Mouse (Mus musculus) CH12.LX (cell line): ENCODE data around the gene Glis3. TPM values are rescaled to one million over a fixed set of nuclear protein-coding genes. Genes with fewer than 3 reads are reported as not detected.

Source experiments
- DNase-seq: peaks from one replicate; pipeline ENCODE4 v3.0.0-alpha.2; 2013; ENCODE audit errors: extremely low read depth
- H3K27ac ChIP-seq: 2 replicates; pipeline ENCODE4 v1.5.1; 2012; ENCODE audit warnings: low read depth, mild to moderate bottlenecking, control low read depth, moderate library complexity; ENCODE audit not compliant: insufficient read depth
- H3K27me3 ChIP-seq: replicated peaks from 2 replicates; pipeline ENCODE3; 2012; ENCODE audit warnings: inconsistent platforms
- H3K36me3 ChIP-seq, 2 experiments: replicated peaks in 1 of 2; 2 replicates each; pipeline versions ENCODE3 to v1.6.1; 2012; ENCODE audit warnings: inconsistent platforms in 1 of 2, low read length in 1 of 2, mild to moderate bottlenecking in 1 of 2, mixed read lengths in 1 of 2, moderate library complexity in 1 of 2; ENCODE audit not compliant: control insufficient read depth in 1 of 2, insufficient read depth in 1 of 2
- H3K4me1 ChIP-seq, 2 experiments: 2 replicates each; pipeline ENCODE4 v1.6.1; 2012; ENCODE audit warnings: inconsistent platforms in 1 of 2, moderate library complexity in 1 of 2; ENCODE audit not compliant: insufficient read depth in 2 of 2, control insufficient read depth in 1 of 2
- H3K4me2 ChIP-seq: 2 replicates; pipeline ENCODE4 v1.6.1; 2012; ENCODE audit warnings: low read depth, mild to moderate bottlenecking, control low read depth; ENCODE audit not compliant: poor library complexity, insufficient read depth, severe bottlenecking
- H3K4me3 ChIP-seq, 3 experiments: fragments of 150-350 bp in 1 of 3; sonication (generic) in 1 of 3; replicated peaks in 1 of 3; 2 replicates each; pipeline versions ENCODE3 to v1.5.1; 2011 to 2012; ENCODE audit warnings: low read depth in 2 of 3, low read length in 2 of 3, mild to moderate bottlenecking in 2 of 3, moderate library complexity in 2 of 3, control low read depth in 1 of 3, improper control_type of control experiment in 1 of 3, inconsistent platforms in 1 of 3, mixed read lengths in 1 of 3; ENCODE audit not compliant: poor library complexity in 1 of 3
- H3K79me2 ChIP-seq: replicated peaks from 2 replicates; pipeline ENCODE4 v1.6.1; 2012; ENCODE audit warnings: mild to moderate bottlenecking, moderate library complexity; ENCODE audit not compliant: control insufficient read depth, poor library complexity, insufficient read depth, severe bottlenecking; ENCODE audit errors: extremely low read depth
- H3K9ac ChIP-seq: 2 replicates; pipeline ENCODE4 v1.6.1; 2012; ENCODE audit warnings: low read depth, mild to moderate bottlenecking, control low read depth, moderate library complexity; ENCODE audit not compliant: insufficient read depth
- H3K9me3 ChIP-seq: replicated peaks from 2 replicates; pipeline ENCODE3; 2012; ENCODE audit warnings: low read length, inconsistent platforms, mixed read lengths
- BHLHE40 ChIP-seq: IDR thresholded peaks from 2 replicates; pipeline ENCODE4 v1.6.1; 2011; ENCODE audit warnings: mild to moderate bottlenecking, low read depth, low read length, improper control_type of control experiment
- CTCF ChIP-seq, 2 experiments: IDR thresholded peaks in 1 of 2; conservative IDR thresholded peaks in 1 of 2; 2 replicates each; pipeline ENCODE4 v1.5.1; 2011 to 2012; ENCODE audit warnings: low read depth in 2 of 2, low read length in 2 of 2, improper control_type of control experiment in 1 of 2, inconsistent platforms in 1 of 2, mild to moderate bottlenecking in 1 of 2, moderate library complexity in 1 of 2
- E2F4 ChIP-seq: IDR thresholded peaks from 2 replicates; pipeline ENCODE4 v1.6.1; 2011; ENCODE audit warnings: low read depth, low read length, improper control_type of control experiment; ENCODE audit not compliant: insufficient replicate concordance
- ELF1 ChIP-seq: IDR thresholded peaks from 2 replicates; pipeline ENCODE4 v1.6.1; 2014; ENCODE audit warnings: low read depth, mild to moderate bottlenecking, inconsistent platforms, low read length, improper control_type of control experiment
- EP300 ChIP-seq: IDR thresholded peaks from 2 replicates; pipeline ENCODE4 v1.6.1; 2011; ENCODE audit warnings: low read length, improper control_type of control experiment
- GABPA ChIP-seq: IDR thresholded peaks from 2 replicates; pipeline ENCODE4 v1.6.1; 2012; ENCODE audit warnings: low read depth, low read length, improper control_type of control experiment, inconsistent platforms; ENCODE audit not compliant: insufficient replicate concordance
- IRF4 ChIP-seq: IDR thresholded peaks from 2 replicates; pipeline ENCODE4 v1.6.1; 2014; ENCODE audit warnings: low read depth, mild to moderate bottlenecking, inconsistent platforms, low read length, improper control_type of control experiment
- JUN ChIP-seq: IDR thresholded peaks from 2 replicates; pipeline ENCODE4 v1.6.1; 2011; ENCODE audit warnings: low read depth, mild to moderate bottlenecking, low read length, improper control_type of control experiment, moderate library complexity; ENCODE audit not compliant: insufficient read depth
- KAT2A ChIP-seq: IDR thresholded peaks from 2 replicates; pipeline ENCODE4 v1.6.1; 2012; ENCODE audit warnings: low read length, improper control_type of control experiment, inconsistent platforms; ENCODE audit not compliant: insufficient replicate concordance
- MAFK ChIP-seq: IDR thresholded peaks from 2 replicates; pipeline ENCODE4 v1.6.1; 2011; ENCODE audit warnings: low read length, improper control_type of control experiment; ENCODE audit not compliant: insufficient replicate concordance
- MAX ChIP-seq: IDR thresholded peaks from 2 replicates; pipeline ENCODE4 v1.6.1; 2011; ENCODE audit warnings: low read length, improper control_type of control experiment
- MAZ ChIP-seq: IDR thresholded peaks from 2 replicates; pipeline ENCODE4 v1.6.1; 2012; ENCODE audit warnings: low read depth, mild to moderate bottlenecking, inconsistent platforms, low read length, improper control_type of control experiment, moderate library complexity
- MXI1 ChIP-seq: IDR thresholded peaks from 2 replicates; pipeline ENCODE4 v1.6.1; 2011; ENCODE audit warnings: mild to moderate bottlenecking, low read depth, low read length, improper control_type of control experiment
- NELFE ChIP-seq: IDR thresholded peaks from 2 replicates; pipeline ENCODE4 v1.6.1; 2011; ENCODE audit warnings: low read depth, low read length, improper control_type of control experiment
- NRF1 ChIP-seq: IDR thresholded peaks from 2 replicates; pipeline ENCODE4 v1.6.1; 2014; ENCODE audit warnings: low read depth, mild to moderate bottlenecking, inconsistent platforms, low read length, improper control_type of control experiment, moderate library complexity
- POLR2AphosphoS2 ChIP-seq: IDR thresholded peaks from 2 replicates; pipeline ENCODE4 v1.6.1; 2011; ENCODE audit warnings: low read depth, low read length, improper control_type of control experiment
- RAD21 ChIP-seq: IDR thresholded peaks from 2 replicates; pipeline ENCODE4 v1.6.1; 2011; ENCODE audit warnings: low read depth, mild to moderate bottlenecking, low read length, improper control_type of control experiment, moderate library complexity
- SMC3 ChIP-seq: IDR thresholded peaks from 2 replicates; pipeline ENCODE4 v1.6.1; 2011; ENCODE audit warnings: low read depth, low read length, improper control_type of control experiment
- TBP ChIP-seq: conservative IDR thresholded peaks from 2 replicates; pipeline ENCODE4 v1.6.1; 2011; ENCODE audit warnings: low read depth, low read length, improper control_type of control experiment
- UBTF ChIP-seq: IDR thresholded peaks from 2 replicates; pipeline ENCODE4 v1.6.1; 2012; ENCODE audit warnings: low read depth, mild to moderate bottlenecking, inconsistent platforms, low read length, improper control_type of control experiment, moderate library complexity
- USF2 ChIP-seq: conservative IDR thresholded peaks from 2 replicates; pipeline ENCODE4 v1.6.1; 2011; ENCODE audit warnings: low read depth, low read length, improper control_type of control experiment
- ZC3H11A ChIP-seq: IDR thresholded peaks from 2 replicates; pipeline ENCODE4 v1.6.1; 2012; ENCODE audit warnings: low read depth, mild to moderate bottlenecking, inconsistent platforms, low read length, improper control_type of control experiment
- ZKSCAN1 ChIP-seq: IDR thresholded peaks from 2 replicates; pipeline ENCODE4 v1.6.1; 2012; ENCODE audit warnings: low read depth, inconsistent platforms, low read length, improper control_type of control experiment, borderline replicate concordance
- ZMIZ1 ChIP-seq: IDR thresholded peaks from 2 replicates; pipeline ENCODE4 v1.6.1; 2012; ENCODE audit warnings: low read depth, mild to moderate bottlenecking, inconsistent platforms, low read length, improper control_type of control experiment
- dilution Hi-C: fragments of 300-500 bp; cut with MboI; formaldehyde crosslinking; loops from 2 replicates; pipeline ENCODE4 v1.14.3; 2020; ENCODE audit warnings: low sequenced_read_pairs; ENCODE audit not compliant: extremely low pct_unique_long_range_greater_than_20kb, extremely low pct_ligation_motif_present
- in situ Hi-C: fragments of 300-500 bp; cut with MboI; formaldehyde crosslinking; loops from 3 replicates; pipeline ENCODE4 v1.14.3; 2019; ENCODE audit warnings: low sequenced_read_pairs, low pct_ligation_motif_present, low pct_unique_long_range_greater_than_20kb, mixed read lengths
- polyA plus RNA-seq: library from polyadenylated mRNA; unstranded; fragments of >175 nt; gene quantifications from 2 replicates; pipeline ENCODE4 v1.2.1, GENCODE M21; 2012; ENCODE audit warnings: low read depth; ENCODE audit not compliant: insufficient read length
- total RNA-seq, 2 experiments: library from RNA; depleted of rRNA; stranded (reverse); fragments of 300-350 nt in 1 of 2; fragments of >200 nt in 1 of 2; gene quantifications; 2 replicates each; pipeline ENCODE4 v1.2.3; 2012 to 2014

Glis3 gene
- total and polyA plus RNA-seq, 3 experiments: not detected

DNA sequence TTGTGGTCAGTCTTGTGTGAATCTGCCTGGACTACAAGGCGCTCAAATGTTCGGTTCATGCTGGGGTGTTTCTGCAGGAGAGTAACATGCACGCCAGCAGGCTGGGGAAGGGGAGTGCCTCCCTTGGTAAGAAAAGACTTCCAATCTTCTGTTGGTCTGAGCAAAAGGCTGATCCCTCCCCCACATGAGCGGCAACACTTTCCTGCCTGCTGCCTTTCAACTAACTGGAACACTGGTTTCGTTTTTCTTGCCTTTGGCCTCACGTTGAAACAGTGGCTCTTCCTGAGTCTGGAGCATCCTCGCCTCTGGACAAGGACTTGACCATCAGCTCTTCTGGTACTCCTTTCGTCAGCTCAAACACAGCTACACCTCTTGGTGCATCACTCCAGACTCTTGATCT lies 17.4 kb downstream of the Glis3 start:
- no peak overlapping the region for H3K4me3 ChIP-seq
- H3K9ac ChIP-seq: no peak overlapping the region
- in situ Hi-C loops (no loop called here), dilution Hi-C loops (no loop called here)
- no peak overlapping the region for H3K27ac ChIP-seq
- DNase-seq: no peak
- H3K36me3 ChIP-seq: no peaks in the 10 kb centered on the region
- no peak overlapping the region for H3K4me2 ChIP-seq
- H3K79me2 ChIP-seq: no peaks in the 10 kb centered on the region
- peaks cover 2 to 15% of the 10 kb centered on the region in 2 experiments; a peak in 2 of 4 replicates for H3K4me1 ChIP-seq
- no peaks in the 10 kb centered on the region for H3K27me3 ChIP-seq
- TF ChIP-seq MAZ (no peak), GABPA (no peak), TBP (no peak), SMC3 (no peak), ZC3H11A (no peak), NRF1 (no peak), NELFE (no peak)
- TF ChIP-seq, all 38 proteins: peak for 0
- no peaks in the 10 kb centered on the region for H3K9me3 ChIP-seq

GRCm38 (mm10) chr19:28660912-28661311 lies 19.0 kb downstream of the Glis3 start:
- no peak for DNase-seq
- H3K4me3 ChIP-seq: no peak overlapping the region
- no peak overlapping the region for H3K9ac ChIP-seq
- dilution Hi-C loops (no loop called here), in situ Hi-C loops (no loop called here)
- no peak for TF ChIP-seq ZKSCAN1
- TF ChIP-seq BHLHE40: no peak
- no peak for TF ChIP-seq UBTF
- no peak for TF ChIP-seq RAD21
- no peak for TF ChIP-seq POLR2AphosphoS2
- no peak for TF ChIP-seq NRF1
- TF ChIP-seq JUN: no peak
- no peak for TF ChIP-seq ZMIZ1
- no peak for TF ChIP-seq USF2
- no peak for TF ChIP-seq KAT2A
- TF ChIP-seq EP300: no peak
- TF ChIP-seq MAX: no peak
- no peak for TF ChIP-seq MXI1
- no peak for TF ChIP-seq MAFK
- no peak for TF ChIP-seq CTCF (conservative IDR thresholded peaks at IDR 0.05 in 1 of 2, IDR thresholded peaks at IDR 0.05 in 1 of 2; ENCODE audit: low read depth in 2 of 2, low read length in 2 of 2)
- TF ChIP-seq IRF4: no peak
- no peak for TF ChIP-seq ELF1
- no peak for TF ChIP-seq E2F4
- no peak overlapping the region for H3K4me2 ChIP-seq
- no peaks in the 10 kb centered on the region for H3K36me3 ChIP-seq
- H3K27ac ChIP-seq: no peak overlapping the region
- no peaks in the 10 kb centered on the region for H3K27me3 ChIP-seq
- peaks cover 2 to 27% of the 10 kb centered on the region in 2 experiments; a peak in 2 of 4 replicates for H3K4me1 ChIP-seq
- no peaks in the 10 kb centered on the region for H3K9me3 ChIP-seq
- H3K79me2 ChIP-seq: no peaks in the 10 kb centered on the region
